Mouse (Mus musculus) T-helper 17 cell (primary cell): Measurements from ENCODE around the gene Gm12184.
"Not testable (repeated sequence)": the region's sequence is repeated elsewhere in the genome, so short reads cannot be mapped to it uniquely, and the experiment has no call there.

Source experiments
- in situ Hi-C, 2 experiments: fragments of 300-600 bp; cut with MboI, MseI; formaldehyde crosslinking; loops; 1 replicate in 1 of 2; 2 replicates in 1 of 2; pipeline ENCODE4 v1.15.1; 2025; ENCODE audit warnings: high pct_unique_total_duplicates in 2 of 2

Gene Gm12184

DNA sequence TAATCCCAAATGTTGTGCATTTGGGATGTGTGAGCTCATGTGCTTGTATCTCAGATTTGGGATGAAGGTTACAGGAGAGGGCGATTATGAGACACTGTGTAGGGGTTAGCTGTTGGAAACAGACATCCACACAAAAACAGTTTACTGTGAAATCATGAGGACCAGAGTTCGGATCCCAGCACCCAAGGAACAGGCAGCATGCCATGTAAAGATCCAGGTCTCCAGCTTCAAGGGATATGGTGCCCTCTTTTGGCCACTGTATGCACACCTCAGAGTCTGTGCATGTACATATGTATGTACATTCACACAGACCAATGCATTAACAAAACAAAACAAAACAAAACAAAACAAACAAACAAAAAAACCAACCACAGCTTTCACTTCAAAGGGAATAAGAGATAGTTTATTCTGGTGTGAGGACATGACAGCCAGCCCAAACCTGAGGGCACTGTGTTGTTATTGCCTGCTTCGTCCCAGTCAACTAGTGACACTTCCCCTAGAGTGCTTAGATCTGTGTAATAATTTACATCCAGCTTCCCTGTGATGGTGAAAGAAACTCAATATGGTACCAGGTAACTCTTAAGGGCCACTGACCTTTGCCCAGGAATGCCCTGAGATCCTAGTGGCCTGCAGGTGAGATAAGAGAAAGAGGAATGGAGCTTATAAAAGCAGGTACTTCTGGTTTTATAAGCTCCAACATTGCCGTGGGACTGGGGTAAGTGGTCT, 25.0 kb upstream of the Gm12184 start:
- in situ Hi-C loops: loop anchor here in 1 of 2 experiments (5.0 kb wide), 1 partner anchor 59 kb away; no protein-coding TSS in a partner anchor

- in situ Hi-C loops: loop anchor here in 1 of 2 experiments (5.0 kb wide), 1 partner anchor 58 kb away; no protein-coding TSS in a partner anchor
Observed at GRCm38 (mm10) chr11:48850240-48850639, 23.8 kb upstream of the Gm12184 start.

DNA sequence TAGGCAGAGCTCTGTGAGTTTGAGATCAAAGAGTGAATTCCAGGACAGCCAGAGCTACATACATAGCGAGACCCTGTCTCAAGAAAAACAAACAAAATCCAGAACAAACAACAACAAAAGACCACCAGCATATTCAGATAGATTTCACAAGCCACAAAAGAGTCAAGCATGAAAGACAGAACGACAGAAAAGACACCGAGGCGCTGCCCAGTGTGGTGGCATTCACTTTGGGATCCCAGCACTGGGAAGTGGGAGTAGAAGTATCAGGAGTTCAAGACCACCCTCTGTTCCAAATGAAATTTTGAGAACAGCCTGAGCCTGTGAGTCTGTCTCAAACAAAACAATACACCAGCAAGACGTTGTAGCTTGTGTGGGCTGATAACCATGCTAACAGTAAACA, 20.4 kb upstream of the Gm12184 start:
- in situ Hi-C loops: no loop called here

DNA sequence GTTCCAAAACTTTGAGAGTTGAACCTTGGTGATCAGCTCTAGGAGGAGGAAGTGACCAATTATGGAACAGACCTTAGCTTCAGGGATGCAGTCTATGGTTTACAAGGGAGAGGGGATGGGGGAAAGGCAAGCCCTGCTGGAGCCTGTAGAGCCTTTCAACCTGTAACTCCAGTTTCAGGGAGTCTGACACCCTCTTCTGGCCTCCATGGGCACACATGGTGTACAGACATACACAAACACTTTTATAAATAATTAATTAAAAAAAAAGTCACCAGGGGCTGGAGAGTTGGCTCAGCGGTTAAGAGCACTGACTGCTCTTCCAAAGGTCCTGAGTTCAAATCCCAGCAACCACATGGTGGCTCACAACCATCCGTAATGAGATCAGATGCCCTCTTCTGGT, 19.9 kb upstream of the Gm12184 start:
- in situ Hi-C loops: not testable (repeated sequence)

DNA sequence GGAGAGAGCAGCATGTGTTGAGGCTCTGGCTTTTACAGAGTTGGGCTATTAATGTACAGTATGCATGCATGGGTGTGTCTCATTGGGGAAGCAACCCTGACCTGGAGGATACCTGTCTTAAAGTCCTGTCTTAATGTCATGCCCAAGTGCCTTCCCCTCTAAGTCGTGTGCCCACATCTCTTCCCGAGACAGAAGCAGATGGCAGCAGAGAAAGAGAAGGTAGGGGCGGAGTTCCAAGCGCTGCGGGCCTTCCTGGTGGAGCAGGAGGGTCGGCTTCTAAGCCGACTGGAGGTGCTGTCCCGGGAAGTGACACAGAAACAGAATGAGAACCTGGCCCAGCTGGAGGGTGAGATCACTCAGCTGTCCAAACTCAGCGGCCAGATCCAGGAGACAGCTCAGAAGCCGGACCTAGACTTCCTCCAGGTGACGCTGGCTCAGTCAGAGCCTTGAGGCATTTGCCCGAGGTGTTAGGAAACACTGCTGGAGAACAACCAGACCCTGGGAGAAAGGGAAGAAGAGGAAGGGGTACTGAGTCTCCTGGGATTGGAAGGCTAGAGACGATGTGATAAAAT, 18.9 kb upstream of the Gm12184 start:
- in situ Hi-C loops: no loop called here

DNA sequence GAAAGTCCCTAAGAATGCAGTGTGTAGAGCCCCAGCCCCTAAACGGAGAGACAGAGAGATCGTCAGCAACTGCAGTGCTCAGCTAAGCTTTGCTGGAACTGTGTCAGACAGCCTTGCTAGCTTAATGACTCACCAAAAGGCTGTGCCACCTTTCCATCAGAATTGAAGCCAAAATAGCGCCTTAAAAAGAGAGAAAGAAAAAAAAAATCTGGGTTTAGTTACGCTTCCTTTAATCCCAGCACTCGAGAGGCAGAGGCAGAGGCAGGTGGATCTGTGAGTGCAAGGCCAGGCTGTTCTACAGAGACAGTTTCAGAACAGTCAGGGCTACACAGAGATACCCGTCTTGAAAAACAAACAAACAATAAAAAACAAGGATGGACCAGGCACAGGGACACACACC, 17.9 kb upstream of the Gm12184 start:
- in situ Hi-C loops: no loop called here

DNA sequence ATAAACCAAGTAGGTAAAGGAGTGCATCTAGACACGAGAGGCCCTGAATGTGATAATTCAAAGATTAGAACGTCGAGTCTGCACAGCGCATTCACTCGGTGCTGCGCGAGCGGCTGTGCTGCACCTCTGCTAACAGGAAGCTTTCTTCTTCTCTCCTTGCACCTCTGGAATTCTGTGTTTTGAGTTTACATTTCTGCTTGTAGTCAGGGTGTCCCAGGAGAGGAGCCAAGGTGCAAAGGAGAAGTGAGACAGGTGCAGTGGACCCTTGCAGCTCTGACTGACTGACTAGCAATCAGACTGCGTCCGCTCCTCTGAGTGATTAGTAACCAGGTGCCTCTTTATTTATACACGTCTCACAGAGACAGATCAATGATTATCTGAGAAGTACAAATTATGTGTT, 16.7 kb upstream of the Gm12184 start:
- in situ Hi-C loops: no loop called here

GRCm38 (mm10) chr11:48842378-48842792, 15.9 kb upstream of the Gm12184 start:
- in situ Hi-C loops: no loop called here

- in situ Hi-C loops: no loop called here
Observed at GRCm38 (mm10) chr11:48841213-48841612, 14.8 kb upstream of the Gm12184 start.

DNA sequence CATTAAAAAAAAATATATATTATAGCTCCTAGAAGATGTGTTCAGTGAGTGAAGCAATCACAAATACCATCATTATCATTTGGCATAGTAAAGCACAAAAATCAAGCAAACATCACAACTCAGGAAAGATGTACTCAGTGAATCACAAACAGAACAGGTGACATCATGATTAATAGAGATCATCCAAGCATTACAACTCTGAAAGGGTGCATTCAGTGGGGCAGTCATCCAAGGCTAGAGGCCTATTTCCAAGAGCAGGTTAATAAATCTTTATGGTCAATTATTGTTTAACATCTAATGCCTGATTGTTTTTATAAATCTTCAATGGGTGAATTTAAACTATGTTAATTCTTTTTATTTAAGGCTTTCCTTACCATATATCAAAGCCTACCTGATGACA, 14.3 kb upstream of the Gm12184 start:
- in situ Hi-C loops: no loop called here

- in situ Hi-C loops: no loop called here
Observed at GRCm38 (mm10) chr11:48838879-48839680, 12.6 kb upstream of the Gm12184 start.

DNA sequence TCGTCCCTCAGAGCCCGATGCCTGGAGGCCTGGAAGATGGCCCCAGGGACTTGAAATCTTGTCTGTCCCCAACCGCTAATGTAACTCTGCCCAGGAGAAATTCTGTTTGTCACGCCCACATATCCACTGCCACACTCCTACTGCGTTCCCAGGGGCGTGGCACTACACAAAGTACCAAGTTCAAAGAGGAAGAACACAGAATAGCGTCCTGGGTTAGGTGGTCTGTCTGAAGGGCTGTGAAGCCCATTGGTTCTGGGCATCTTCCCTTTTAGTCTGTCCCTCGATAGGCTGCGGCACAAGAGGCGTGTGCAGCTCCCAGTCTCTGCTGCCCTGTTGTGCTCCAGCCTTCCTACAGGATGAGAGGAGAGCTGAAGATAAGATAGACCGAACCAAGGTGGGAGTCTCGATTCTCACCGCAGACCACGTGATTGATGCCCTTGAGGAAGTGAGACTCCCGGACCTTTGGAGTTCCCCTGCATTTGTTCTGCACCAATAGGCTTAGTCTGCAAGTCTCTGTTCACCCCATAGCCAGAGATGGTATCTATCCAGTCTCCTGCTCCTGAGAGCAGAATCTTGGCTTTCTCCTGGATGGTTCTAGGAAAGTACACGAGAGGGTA, 11.8 kb upstream of the Gm12184 start:
- in situ Hi-C loops: no loop called here

- in situ Hi-C loops: no loop called here
Observed at GRCm38 (mm10) chr11:48837310-48838180, 11.1 kb upstream of the Gm12184 start.

DNA sequence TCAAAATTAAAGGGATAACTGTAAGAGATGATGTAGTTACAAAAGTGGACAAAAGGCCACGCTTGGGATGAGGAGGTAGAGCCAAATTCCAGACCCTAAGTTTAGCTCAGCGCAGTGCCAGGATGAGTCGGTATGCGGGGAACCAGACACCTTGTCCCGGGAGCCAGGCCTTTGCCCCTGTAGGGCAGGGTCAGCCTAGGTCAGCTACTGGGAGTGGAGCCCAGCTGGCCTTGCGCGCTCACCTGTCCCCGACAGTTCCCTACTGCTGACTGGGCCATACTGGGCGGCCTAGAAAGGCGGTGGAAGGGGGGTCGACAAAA, 10.5 kb upstream of the Gm12184 start:
- in situ Hi-C loops: no loop called here

DNA sequence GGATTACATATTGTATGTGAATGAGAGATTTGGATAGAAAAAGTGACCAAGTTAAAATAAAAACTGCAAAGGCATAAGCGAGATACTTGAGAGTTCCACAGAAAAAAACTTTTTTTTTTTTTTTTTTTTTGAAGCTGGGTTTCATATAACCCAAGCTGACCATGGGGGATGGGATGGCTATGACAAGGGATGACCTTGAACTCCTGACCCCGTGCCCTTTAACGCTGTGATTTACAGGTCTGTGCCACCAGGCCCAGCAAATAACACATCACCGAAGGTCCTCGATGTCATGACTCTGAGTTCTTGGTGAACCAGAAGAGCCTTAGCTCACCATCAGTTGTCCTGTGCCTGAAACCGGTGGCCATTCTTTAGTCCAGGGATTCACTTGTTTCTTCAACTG, 9.5 kb upstream of the Gm12184 start:
- in situ Hi-C loops: no loop called here

- in situ Hi-C loops: no loop called here
Observed at GRCm38 (mm10) chr11:48833731-48834639, 7.5 kb upstream of the Gm12184 start.

DNA sequence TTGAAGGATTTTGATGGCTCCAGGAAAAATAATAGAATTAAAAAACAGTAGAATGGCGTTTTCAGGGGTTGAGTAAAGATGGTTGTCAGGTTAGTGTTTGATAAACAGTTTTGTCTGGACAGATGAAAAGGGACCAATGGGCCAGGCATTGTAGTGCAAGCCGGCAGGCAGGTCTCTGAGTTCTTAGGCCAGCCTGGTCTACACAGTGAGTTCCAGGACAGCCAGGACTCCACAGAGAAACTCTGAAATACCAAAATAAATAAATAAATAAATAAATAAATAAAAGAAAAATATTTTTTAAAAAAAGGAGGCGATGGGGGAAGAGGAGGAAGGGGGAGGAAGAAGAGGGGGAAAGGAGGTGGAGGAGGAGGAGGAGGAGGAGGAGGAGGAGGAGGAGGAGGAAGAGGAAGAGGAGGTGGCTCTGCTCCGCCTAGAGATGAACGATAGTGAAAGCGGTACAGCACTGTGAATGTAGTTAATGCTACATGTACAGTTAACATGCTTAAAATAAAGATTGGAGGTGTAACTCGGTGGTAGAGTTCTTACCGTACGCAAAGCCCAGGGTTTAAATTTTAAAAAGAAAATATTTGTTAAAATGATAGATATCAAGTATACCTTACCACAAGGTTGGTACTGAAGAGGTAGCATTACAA, 6.7 kb upstream of the Gm12184 start:
- in situ Hi-C loops: no loop called here

DNA sequence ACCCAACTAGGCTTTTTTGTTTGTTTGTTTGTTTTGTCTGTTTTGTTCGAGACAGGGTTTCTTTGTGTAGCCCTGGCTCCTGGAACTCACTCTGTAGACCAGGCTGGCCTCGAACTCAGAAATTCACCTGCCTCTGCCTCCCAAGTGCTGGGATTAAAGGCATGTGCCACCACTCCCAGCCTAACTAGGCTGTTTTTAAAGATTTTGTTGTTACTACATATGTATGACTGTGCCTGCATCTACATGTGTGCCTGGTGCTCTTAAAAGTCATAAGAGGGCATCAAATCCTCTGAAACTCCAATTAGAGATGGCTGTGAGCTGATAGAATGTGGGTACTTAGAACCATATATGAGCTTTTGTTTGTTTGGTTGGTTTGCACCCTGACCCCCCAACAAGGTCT, 4.8 kb upstream of the Gm12184 start:
- in situ Hi-C loops: no loop called here

DNA sequence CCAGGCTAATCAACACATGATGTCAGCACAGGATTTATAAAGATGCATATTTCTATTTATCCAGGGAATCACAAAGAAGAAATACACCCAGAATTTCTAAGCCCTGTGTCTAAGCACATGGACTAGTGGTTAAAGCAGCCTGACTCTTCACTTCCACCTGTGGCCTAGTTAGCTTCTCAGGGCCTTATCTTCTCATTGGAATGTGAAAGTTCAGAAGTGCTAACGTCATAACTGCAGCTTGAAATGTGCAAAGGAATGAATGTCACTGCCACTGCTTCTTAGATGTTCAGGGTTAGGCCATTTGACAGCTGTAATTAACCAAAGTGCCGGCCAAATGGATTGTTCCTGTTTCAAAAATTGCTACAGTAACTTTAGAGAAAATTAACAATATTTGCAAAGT, 3.8 kb upstream of the Gm12184 start:
- in situ Hi-C loops: no loop called here

DNA sequence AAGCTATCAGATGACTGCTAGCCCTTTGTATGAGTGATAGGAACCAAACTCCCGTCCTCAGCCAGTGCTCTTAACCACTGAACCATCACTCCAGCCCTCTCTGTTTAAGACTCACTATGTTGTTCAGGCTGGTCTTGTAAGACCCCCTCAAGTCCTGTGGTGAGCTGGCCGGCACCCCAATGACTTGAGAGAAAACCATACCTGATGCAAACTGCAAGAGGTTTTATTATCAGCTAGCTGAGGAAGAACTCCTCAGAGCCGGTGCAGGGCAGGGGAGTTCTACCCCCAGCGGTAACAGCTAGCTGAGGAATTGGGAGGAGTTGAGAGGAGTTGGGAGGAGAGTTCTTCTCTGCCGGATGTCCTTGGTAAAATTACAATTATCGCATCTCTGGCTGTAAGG, 1.5 kb upstream of the Gm12184 start:
- in situ Hi-C loops: no loop called here
